In the genomic region with DNA sequence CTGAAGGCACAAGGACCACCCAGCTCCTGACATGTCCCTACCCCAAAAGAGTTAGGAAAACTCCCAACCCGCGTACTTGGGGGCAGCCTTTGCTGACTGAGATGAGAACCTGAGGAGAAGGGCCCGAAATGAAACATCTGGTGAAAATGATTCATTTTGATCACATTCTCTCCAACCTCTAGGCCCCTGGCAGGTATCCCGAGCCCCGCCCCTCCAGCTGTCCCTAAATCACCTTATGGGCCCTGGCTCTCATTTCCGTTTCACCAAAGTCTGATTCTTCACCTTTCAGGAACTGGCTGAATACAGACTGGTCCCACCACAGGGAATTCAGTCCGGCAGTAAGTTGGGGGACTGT, we compare ENCODE assay signal across 8 mouse cellular contexts. TPM values are rescaled to one million over a fixed set of nuclear protein-coding genes. Genes with fewer than 3 reads are reported as not detected.
A peak's percentile ranks its signal among the peaks of the same experiment; 100 is the strongest.
DNase-seq lines count a peak whose midpoint lies in the region; ATAC-seq lines count a peak whose summit lies in the region.

No protein-coding gene starts in this region.

- peaks cover 5% of the 10 kb centered on the region; the same call in 1 of the 2 replicates for H3K4me1 ChIP-seq in kidney, embryonic 16.5 days (ENCODE audit: insufficient read depth, low read length)
- H3K4me1 ChIP-seq in embryonic facial prominence, embryonic 11.5 days (ENCODE audit: control insufficient read depth, insufficient read depth, low read length) = no peaks in the 10 kb centered on the region
- H3K4me1 ChIP-seq in hindbrain, embryonic 12.5 days = peaks cover 7% of the 10 kb centered on the region; the same call in 1 of the 2 replicates
- peaks cover 7% of the 10 kb centered on the region; the same call in 1 of the 2 replicates for H3K4me1 ChIP-seq in midbrain, embryonic 14.5 days (ENCODE audit: control insufficient read depth, insufficient read depth, low read length)

- DNase-seq in kidney, adult 18-20 months = no peak
- no peak for DNase-seq in embryonic facial prominence, embryonic 11.5 days (ENCODE audit: low spot score)
- DNase-seq in midbrain, embryonic 14.5 days = peak; percentile 11
- DNase-seq in frontal cortex, postnatal 10 days (ENCODE audit: low spot score in 2 of 2) = no peak
- DNase-seq in cerebellum, adult 11 months = no peak
- DNase-seq in thymus, postnatal 25 days = no peak

- ATAC-seq in kidney, embryonic 16.5 days (ENCODE audit: low FRiP score, low TSS enrichment) = no peak
- ATAC-seq in embryonic facial prominence, embryonic 11.5 days (replicated peaks; ENCODE audit: insufficient number of reproducible peaks, low FRiP score, low TSS enrichment, low read depth) = no peak
- ATAC-seq in hindbrain, embryonic 12.5 days (ENCODE audit: low FRiP score) = peak; percentile 12; the same call in 1 of the 2 replicates
- no peak for ATAC-seq in midbrain, embryonic 14.5 days (ENCODE audit: low FRiP score, low TSS enrichment)

- no peaks in the 10 kb centered on the region for H3K36me3 ChIP-seq in kidney, embryonic 16.5 days (ENCODE audit: insufficient read depth, low read length)
- H3K36me3 ChIP-seq in embryonic facial prominence, embryonic 11.5 days (replicated peaks; ENCODE audit: control insufficient read depth, insufficient read depth, low read depth, low read length) = no peaks in the 10 kb centered on the region
- H3K36me3 ChIP-seq in hindbrain, embryonic 12.5 days = no peaks in the 10 kb centered on the region
- H3K36me3 ChIP-seq in midbrain, embryonic 14.5 days (ENCODE audit: control insufficient read depth, insufficient read depth, low read length) = no peaks in the 10 kb centered on the region

- WGBS in kidney, embryonic 16.5 days = 17% methylated on average over 7 of the region's 7 CpGs
- WGBS in embryonic facial prominence, embryonic 11.5 days = 23% methylated on average over 7 of the region's 7 CpGs
- WGBS in hindbrain, embryonic 12.5 days = 24% methylated on average over 7 of the region's 7 CpGs
- 31% methylated on average over 7 of the region's 7 CpGs for WGBS in midbrain, embryonic 14.5 days

- H3K4me3 ChIP-seq in kidney, embryonic 16.5 days (ENCODE audit: low read length) = peak overlapping the region; percentile 43
- H3K4me3 ChIP-seq in embryonic facial prominence, embryonic 11.5 days (ENCODE audit: low read depth, low read length) = no peak overlapping the region
- peak overlapping the region; percentile 24 for H3K4me3 ChIP-seq in hindbrain, embryonic 12.5 days
- H3K4me3 ChIP-seq in midbrain, embryonic 14.5 days (replicated peaks; ENCODE audit: low read depth, low read length) = peak overlapping the region; percentile 23; the same call in 1 of the 2 replicates

- H3K9me3 ChIP-seq in kidney, embryonic 16.5 days (ENCODE audit: low read length) = no peaks in the 10 kb centered on the region
- H3K9me3 ChIP-seq in embryonic facial prominence, embryonic 11.5 days (replicated peaks; ENCODE audit: control insufficient read depth, low read length) = no peaks in the 10 kb centered on the region
- no peaks in the 10 kb centered on the region for H3K9me3 ChIP-seq in hindbrain, embryonic 12.5 days (replicated peaks)
- no peaks in the 10 kb centered on the region for H3K9me3 ChIP-seq in midbrain, embryonic 14.5 days (ENCODE audit: control insufficient read depth, low read length)

- H3K9ac ChIP-seq in kidney, embryonic 16.5 days (replicated peaks; ENCODE audit: low read length) = peak overlapping the region; percentile 56
- no peak overlapping the region for H3K9ac ChIP-seq in embryonic facial prominence, embryonic 11.5 days (replicated peaks; ENCODE audit: low read length)
- H3K9ac ChIP-seq in hindbrain, embryonic 12.5 days = no peak overlapping the region
- H3K9ac ChIP-seq in midbrain, embryonic 14.5 days (replicated peaks; ENCODE audit: low read length) = no peak overlapping the region

- H3K27ac ChIP-seq in kidney, embryonic 16.5 days (ENCODE audit: low read length) = no peak overlapping the region
- no peak overlapping the region for H3K27ac ChIP-seq in embryonic facial prominence, embryonic 11.5 days (replicated peaks; ENCODE audit: low read depth, low read length)
- H3K27ac ChIP-seq in hindbrain, embryonic 12.5 days = peak overlapping the region; percentile 36; the same call in 1 of the 2 replicates
- peak overlapping the region; percentile 10; the same call in 1 of the 2 replicates for H3K27ac ChIP-seq in midbrain, embryonic 14.5 days (replicated peaks; ENCODE audit: low read depth, low read length)

- peak overlapping the region; percentile 73 for H3K4me2 ChIP-seq in kidney, embryonic 16.5 days (replicated peaks; ENCODE audit: low read depth, low read length)
- H3K4me2 ChIP-seq in embryonic facial prominence, embryonic 11.5 days (ENCODE audit: low read depth, low read length) = peak overlapping the region; percentile 36; the same call in 1 of the 2 replicates
- H3K4me2 ChIP-seq in hindbrain, embryonic 12.5 days (replicated peaks) = peak overlapping the region; percentile 62
- H3K4me2 ChIP-seq in midbrain, embryonic 14.5 days (ENCODE audit: low read length) = peak overlapping the region; percentile 50

- no peaks in the 10 kb centered on the region for H3K27me3 ChIP-seq in kidney, embryonic 16.5 days (ENCODE audit: insufficient read depth, low read length)
- H3K27me3 ChIP-seq in embryonic facial prominence, embryonic 11.5 days (ENCODE audit: control insufficient read depth, insufficient read depth, low read length) = no peaks in the 10 kb centered on the region
- H3K27me3 ChIP-seq in hindbrain, embryonic 12.5 days = peaks cover 5% of the 10 kb centered on the region
- 0 out of 2 replicates have a peak, but pooled peaks cover 4% of the 10 kb centered on the region for H3K27me3 ChIP-seq in midbrain, embryonic 14.5 days (ENCODE audit: control insufficient read depth, insufficient read depth, low read length)

RNA-seq across cellular contexts. Expression of gene Spns3, which starts 25.8 kb away (rescaled TPM):
- polyA plus RNA-seq in kidney, embryonic 16.5 days (2015; fragmentation: Nextera tagmentation; extraction: Ambion mirVana) = 0.27 and 0.32 TPM in 2 replicates
- polyA plus RNA-seq in embryonic facial prominence, embryonic 11.5 days (2014; fragmentation: Nextera tagmentation; extraction: Ambion mirVana) = not detected in 2 replicates
- 0.15 TPM in 1 of 2 replicates, not detected in the other for polyA plus RNA-seq in hindbrain, embryonic 12.5 days (2016; fragmentation: Nextera tagmentation; extraction: Ambion mirVana)
- 0.11 TPM in 1 of 2 replicates, not detected in the other for polyA plus RNA-seq in midbrain, embryonic 14.5 days (2014; fragmentation: Nextera tagmentation; extraction: Ambion mirVana)

RNA-seq across cellular contexts. Expression of gene Ube2g1, which starts 31.0 kb away (rescaled TPM):
- polyA plus RNA-seq in kidney, embryonic 16.5 days (2015; fragmentation: Nextera tagmentation; extraction: Ambion mirVana) = 65.8 and 67.1 TPM in 2 replicates
- 114 and 129 TPM in 2 replicates for polyA plus RNA-seq in embryonic facial prominence, embryonic 11.5 days (2014; fragmentation: Nextera tagmentation; extraction: Ambion mirVana)
- 115 and 123 TPM in 2 replicates for polyA plus RNA-seq in hindbrain, embryonic 12.5 days (2016; fragmentation: Nextera tagmentation; extraction: Ambion mirVana)
- polyA plus RNA-seq in midbrain, embryonic 14.5 days (2014; fragmentation: Nextera tagmentation; extraction: Ambion mirVana) = 87.2 and 111 TPM in 2 replicates

Comparison
In these comparisons a context has a peak if more than half of its experiments do, and no peak if none do; other contexts are left out.
1. H3K27ac ChIP-seq: peak in hindbrain, embryonic 12.5 days (single experiment) and midbrain, embryonic 14.5 days (single experiment); none in kidney, embryonic 16.5 days (single experiment) and embryonic facial prominence, embryonic 11.5 days (single experiment).
2. Peak in every context shown above with its lines, with median percentiles within 50 percentile points of each other: H3K4me2 ChIP-seq.